Comparison of ENCODE assay signal across 21 mouse cellular contexts in the genomic region with DNA sequence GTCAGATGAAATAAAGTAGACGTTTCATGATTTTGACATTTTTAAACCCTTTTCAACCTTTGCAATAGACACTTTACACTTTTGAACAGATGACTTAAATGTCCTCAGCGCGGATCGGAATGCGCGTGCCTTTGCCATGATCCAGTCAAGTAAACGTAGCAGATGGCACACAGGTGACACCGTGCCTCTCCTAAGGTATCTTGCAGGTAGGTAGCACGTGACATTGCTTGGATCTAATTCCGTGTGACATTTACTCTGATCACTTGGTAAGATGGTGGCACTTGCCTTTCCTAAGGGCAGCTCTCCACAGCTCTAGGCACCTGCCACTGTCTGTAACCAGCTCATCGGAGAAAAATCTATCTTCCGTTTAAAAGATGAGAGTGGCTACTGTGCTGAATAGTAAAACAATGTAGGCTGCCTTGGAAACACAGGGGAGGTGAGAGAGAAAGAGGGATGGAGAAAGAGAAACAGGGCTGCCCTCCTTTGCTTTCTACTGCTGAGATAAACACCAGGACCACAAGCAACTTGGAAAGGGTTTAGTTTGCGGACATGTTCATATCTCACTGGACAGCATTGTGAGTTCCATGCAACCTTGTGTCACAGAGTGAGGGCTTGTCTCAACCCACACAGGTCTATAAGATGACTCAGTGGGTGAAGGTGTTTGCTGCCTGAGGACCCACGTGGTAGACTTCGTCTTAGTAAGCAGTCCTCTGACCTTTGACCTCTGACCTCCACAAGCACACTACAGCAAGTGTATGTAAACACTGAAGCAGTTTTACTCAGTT.
A peak's percentile ranks its signal among the peaks of the same experiment; 100 is the strongest.
DNase-seq lines count a peak whose midpoint lies in the region; ATAC-seq and TF ChIP-seq lines count a peak whose summit lies in the region.
"Had no signal": no experiment of that assay in that cellular context is flagged by ENCODE, and none has a peak within 500 bp of the region (broad histone marks: within the 10 kb centered on the region; RNA-seq: fewer than 3 reads in every experiment).

No protein-coding gene starts in this region.

- H3K4me2 ChIP-seq in liver, embryonic 12.5 days = no peak overlapping the region
- no peak overlapping the region for H3K4me2 ChIP-seq in stomach, postnatal 0 days (replicated peaks; ENCODE audit: low read depth)
- H3K4me2 ChIP-seq: heart, embryonic 15.5 days; hindbrain, embryonic 13.5 days had no signal

- TF ChIP-seq POLR2A in liver, adult 2 months (IDR thresholded peaks at IDR 0.05; ENCODE audit: extremely low read depth, insufficient read depth, low read length) = no peak

- ATAC-seq in liver, embryonic 12.5 days = no peak
- ATAC-seq in stomach, postnatal 0 days (ENCODE audit: low FRiP score, low TSS enrichment) = 0 out of 2 replicates have a peak, but pooled peaks have one; percentile 49
- ATAC-seq: forebrain, embryonic 14.5 days; Patski had no signal

- DNase-seq in liver, adult 2 months (ENCODE audit: extremely low read depth, low read depth, low spot score) = peak; percentile 24
- peak; percentile 48 for DNase-seq in ES-CJ7 (ENCODE audit: low read depth, low spot score)
- DNase-seq in embryo, embryonic 10.5 days (ENCODE audit: low spot score) = peak; percentile 21
- DNase-seq in stomach, postnatal 0 days (ENCODE audit: low spot score) = no peak
- DNase-seq in spleen, postnatal 4 days (ENCODE audit: low spot score in 2 of 2) = no peak
- DNase-seq in layer of hippocampus, adult 11-12 months (ENCODE audit: low spot score) = no peak
- DNase-seq: adrenal gland, adult 2 months; adrenal gland, postnatal 25 days; cerebellum, adult 18-20 months; cerebellum, adult 9-11 months; gastrocnemius, postnatal 36 days; heart, adult 18-20 months; heart, postnatal 14 days had no signal

- no peaks in the 10 kb centered on the region for H3K4me1 ChIP-seq in liver, adult 2 months (ENCODE audit: control insufficient read depth, insufficient read depth, low read length)
- no peaks in the 10 kb centered on the region for H3K4me1 ChIP-seq in liver, embryonic 12.5 days
- no peaks in the 10 kb centered on the region for H3K4me1 ChIP-seq in stomach, postnatal 0 days (replicated peaks; ENCODE audit: control insufficient read depth, insufficient read depth)
- H3K4me1 ChIP-seq: heart, embryonic 10.5 days; heart, embryonic 15.5 days; hindbrain, embryonic 13.5 days had no signal

- no peak for TF ChIP-seq CTCF in liver, adult 2 months (IDR thresholded peaks at IDR 0.05; ENCODE audit: low read depth, low read length)
- no peak for TF ChIP-seq CTCF in stomach, postnatal 0 days (IDR thresholded peaks at IDR 0.05; ENCODE audit: low read depth)

- H3K36me3 ChIP-seq in liver, adult 2 months (ENCODE audit: control insufficient read depth, insufficient read depth, low read length) = no peaks in the 10 kb centered on the region
- H3K36me3 ChIP-seq in liver, embryonic 12.5 days = no peaks in the 10 kb centered on the region
- no peaks in the 10 kb centered on the region for H3K36me3 ChIP-seq in stomach, postnatal 0 days (ENCODE audit: control insufficient read depth, insufficient read depth, low read length)
- H3K36me3 ChIP-seq: embryonic facial prominence, embryonic 10.5 days; forebrain, embryonic 10.5 days; heart, embryonic 10.5 days; heart, embryonic 15.5 days; hindbrain, embryonic 13.5 days had no signal

- H3K4me3 ChIP-seq in liver, adult 2 months (ENCODE audit: insufficient read depth, low read depth, low read length) = no peak overlapping the region
- H3K4me3 ChIP-seq in liver, embryonic 12.5 days = no peak overlapping the region
- no peak overlapping the region for H3K4me3 ChIP-seq in stomach, postnatal 0 days (ENCODE audit: low read depth, low read length)
- H3K4me3 ChIP-seq: embryonic facial prominence, embryonic 10.5 days; forebrain, embryonic 10.5 days; heart, embryonic 10.5 days; heart, embryonic 15.5 days; hindbrain, embryonic 13.5 days had no signal

- H3K27ac ChIP-seq in liver, adult 2 months (replicated peaks; ENCODE audit: insufficient read depth, low read depth, low read length) = no peak overlapping the region
- no peak overlapping the region for H3K27ac ChIP-seq in liver, embryonic 12.5 days
- no peak overlapping the region for H3K27ac ChIP-seq in stomach, postnatal 0 days (replicated peaks)
- H3K27ac ChIP-seq: embryonic facial prominence, embryonic 10.5 days; forebrain, embryonic 10.5 days; heart, embryonic 10.5 days; heart, embryonic 15.5 days; hindbrain, embryonic 13.5 days had no signal

- TF ChIP-seq EP300 in stomach, postnatal 0 days (optimal IDR thresholded peaks at IDR 0.05) = no peak

- no peaks in the 10 kb centered on the region for H3K79me2 ChIP-seq in liver, adult 2 months (ENCODE audit: control insufficient read depth, insufficient read depth, low read length)

- no peak overlapping the region for H3K9ac ChIP-seq in liver, adult 2 months (ENCODE audit: low read depth, low read length)
- no peak overlapping the region for H3K9ac ChIP-seq in liver, embryonic 12.5 days
- H3K9ac ChIP-seq in stomach, postnatal 0 days (ENCODE audit: low read length) = no peak overlapping the region
- H3K9ac ChIP-seq: heart, embryonic 15.5 days; hindbrain, embryonic 13.5 days had no signal

- WGBS in liver, adult 2 months = 81% methylated on average over 15 of the region's 15 CpGs
- WGBS in liver, embryonic 12.5 days (ENCODE audit: insufficient replicate concordance) = 74% methylated on average over 15 of the region's 15 CpGs
- WGBS in stomach, postnatal 0 days = 81% methylated on average over 15 of the region's 15 CpGs

- H3K9me3 ChIP-seq in liver, embryonic 12.5 days (replicated peaks) = peaks cover 1% of the 10 kb centered on the region; the same call in 1 of the 2 replicates
- H3K9me3 ChIP-seq in stomach, postnatal 0 days (ENCODE audit: control insufficient read depth, low read length) = no peaks in the 10 kb centered on the region
- H3K9me3 ChIP-seq: embryonic facial prominence, embryonic 10.5 days; heart, embryonic 10.5 days; heart, embryonic 15.5 days; hindbrain, embryonic 13.5 days had no signal

- H3K27me3 ChIP-seq in liver, adult 2 months (ENCODE audit: control insufficient read depth, insufficient read depth, low read length) = no peaks in the 10 kb centered on the region
- H3K27me3 ChIP-seq in liver, embryonic 12.5 days (replicated peaks) = no peaks in the 10 kb centered on the region
- H3K27me3 ChIP-seq in stomach, postnatal 0 days (ENCODE audit: control insufficient read depth, insufficient read depth, low read length) = no peaks in the 10 kb centered on the region
- H3K27me3 ChIP-seq: heart, embryonic 15.5 days; hindbrain, embryonic 13.5 days had no signal

Comparison
In these comparisons a context has a peak if more than half of its experiments do, and no peak if none do; other contexts are left out.
1. DNase-seq: peak in liver, adult 2 months (single experiment), ES-CJ7 (single experiment) and embryo, embryonic 10.5 days (single experiment); none in stomach, postnatal 0 days (single experiment), spleen, postnatal 4 days (0 of 2) and layer of hippocampus, adult 11-12 months (single experiment).